Mouse (Mus musculus) lung, adult 18-20 months (tissue): ENCODE results near the gene Gm20908.
"Not testable (repeated sequence)": the region's sequence is repeated elsewhere in the genome, so short reads cannot be mapped to it uniquely, and the experiment has no call there.

Experiments used
- DNase-seq, 2 experiments: peaks; one replicate each; pipeline ENCODE4 v3.0.0; 2022; ENCODE audit warnings: mixed read lengths in 2 of 2

Gene Gm20908

GRCm38 (mm10) chrY:64472966-64473365 lies at the start of gene Gm20908:
Gene Gm20908, plus strand, starts transcription at chrY:64473266.
- DNase-seq = not testable (repeated sequence)
